Mouse (Mus musculus): ENCODE results near the gene Gm43518.

Gm43518 gene

GRCm38 (mm10) chr5:123933957-123934591 is 6.9 kb downstream of the Gm43518 start:
- DNase-seq: no peak

GRCm38 (mm10) chr5:123935931-123936330 is 8.7 kb downstream of the Gm43518 start:
- DNase-seq: no peak

- DNase-seq: no peak
These were observed 11.3 kb downstream of the Gm43518 start for GRCm38 (mm10) chr5:123938479-123938878.

GRCm38 (mm10) chr5:123946546-123946945 is 19.3 kb downstream of the Gm43518 start:
- no peak for DNase-seq

GRCm38 (mm10) chr5:123947041-123947761 is 20.0 kb downstream of the Gm43518 start:
- peak; percentile 43 for DNase-seq

GRCm38 (mm10) chr5:123952365-123953045 is 25.3 kb downstream of the Gm43518 start:
- no peak for DNase-seq

GRCm38 (mm10) chr5:123957213-123957612 is 30.0 kb downstream of the Gm43518 start:
- DNase-seq: no peak

GRCm38 (mm10) chr5:123959018-123959417 is 31.8 kb downstream of the Gm43518 start:
- no peak for DNase-seq

GRCm38 (mm10) chr5:123960129-123960528 is 32.9 kb downstream of the Gm43518 start:
- DNase-seq: no peak

- DNase-seq: no peak
These were observed 33.8 kb downstream of the Gm43518 start for GRCm38 (mm10) chr5:123961046-123961445.

GRCm38 (mm10) chr5:123964208-123964607 is 37.0 kb downstream of the Gm43518 start:
- no peak for DNase-seq

- DNase-seq: no peak
These were observed 39.5 kb downstream of the Gm43518 start for GRCm38 (mm10) chr5:123966759-123967158.

GRCm38 (mm10) chr5:123968468-123968867 is 41.2 kb downstream of the Gm43518 start:
- DNase-seq: no peak

- DNase-seq: no peak
These were observed 42.0 kb downstream of the Gm43518 start for GRCm38 (mm10) chr5:123969216-123969615.

- DNase-seq: no peak
These were observed 43.4 kb downstream of the Gm43518 start for GRCm38 (mm10) chr5:123970576-123970975.

- DNase-seq: no peak
These were observed 45.2 kb downstream of the Gm43518 start for GRCm38 (mm10) chr5:123972453-123972852.

- DNase-seq: peak; percentile 83
These were observed 46.3 kb downstream of the Gm43518 start, which contains the start of gene Hip1r for GRCm38 (mm10) chr5:123973299-123974178. TSS of gene Hip1r (plus strand) at chr5:123973628.

- peak; percentile 27 for DNase-seq
These were observed 46.9 kb downstream of the Gm43518 start for GRCm38 (mm10) chr5:123974179-123974485.

GRCm38 (mm10) chr5:123974616-123975111 is 47.4 kb downstream of the Gm43518 start:
- no peak for DNase-seq

- no peak for DNase-seq
These were observed 48.5 kb downstream of the Gm43518 start for GRCm38 (mm10) chr5:123975668-123976180.

GRCm38 (mm10) chr5:123977231-123977630 is 50.0 kb downstream of the Gm43518 start:
- DNase-seq: no peak

GRCm38 (mm10) chr5:123978131-123978530 is 50.9 kb downstream of the Gm43518 start:
- no peak for DNase-seq

All from thymus, postnatal 14 days (tissue).